Mouse (Mus musculus) frontal cortex, postnatal 14 days (tissue): ENCODE measurements around the gene Rpp14.
A peak's percentile ranks its signal among the peaks of the same experiment; 100 is the strongest.

Source experiments
- DNase-seq, 2 experiments: peaks; one replicate each; pipeline ENCODE4 v3.0.0; 2022; ENCODE audit warnings: low spot score in 2 of 2

Gene Rpp14

DNA sequence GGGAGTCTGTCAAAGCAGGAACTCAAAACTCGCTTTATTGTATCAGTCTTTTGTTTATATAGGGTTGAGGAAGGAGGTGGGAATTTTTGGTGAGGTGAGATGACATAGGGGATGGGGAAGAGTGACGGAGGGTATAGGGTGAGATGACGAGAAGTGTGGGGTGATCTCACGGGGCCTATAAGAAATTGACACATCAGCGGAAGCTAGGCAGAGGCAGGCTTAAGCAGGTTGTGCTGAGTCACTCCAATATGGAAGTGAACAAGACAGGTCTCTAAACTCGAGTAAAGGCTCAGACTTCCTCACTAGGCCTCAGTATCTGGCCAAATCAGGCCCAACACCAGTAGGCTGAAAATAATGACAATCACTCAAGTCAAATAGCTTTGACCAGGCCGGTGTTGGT lies 20.2 kb upstream of the Rpp14 start:
- DNase-seq: no peak

DNA sequence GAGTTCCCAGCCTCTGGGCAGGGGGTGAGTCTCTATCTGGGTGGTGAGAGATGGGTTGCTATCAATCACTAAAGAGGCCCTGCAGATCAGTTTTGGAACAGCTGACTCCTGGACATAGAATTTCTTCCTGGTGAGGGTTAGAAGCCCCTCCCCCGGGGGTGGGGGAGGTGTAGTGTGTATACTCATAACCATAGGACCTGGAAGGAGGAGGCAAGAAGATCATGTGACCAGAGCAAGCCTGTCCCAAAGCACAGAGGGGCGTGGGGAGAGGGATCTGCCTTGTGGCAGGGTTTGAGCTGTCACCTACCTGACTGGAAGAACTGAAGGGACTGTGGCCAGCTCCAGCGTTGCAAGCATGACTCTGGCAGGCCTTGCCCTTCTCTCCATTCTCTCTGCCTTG lies 18.1 kb upstream of the Rpp14 start:
- no peak for DNase-seq

DNA sequence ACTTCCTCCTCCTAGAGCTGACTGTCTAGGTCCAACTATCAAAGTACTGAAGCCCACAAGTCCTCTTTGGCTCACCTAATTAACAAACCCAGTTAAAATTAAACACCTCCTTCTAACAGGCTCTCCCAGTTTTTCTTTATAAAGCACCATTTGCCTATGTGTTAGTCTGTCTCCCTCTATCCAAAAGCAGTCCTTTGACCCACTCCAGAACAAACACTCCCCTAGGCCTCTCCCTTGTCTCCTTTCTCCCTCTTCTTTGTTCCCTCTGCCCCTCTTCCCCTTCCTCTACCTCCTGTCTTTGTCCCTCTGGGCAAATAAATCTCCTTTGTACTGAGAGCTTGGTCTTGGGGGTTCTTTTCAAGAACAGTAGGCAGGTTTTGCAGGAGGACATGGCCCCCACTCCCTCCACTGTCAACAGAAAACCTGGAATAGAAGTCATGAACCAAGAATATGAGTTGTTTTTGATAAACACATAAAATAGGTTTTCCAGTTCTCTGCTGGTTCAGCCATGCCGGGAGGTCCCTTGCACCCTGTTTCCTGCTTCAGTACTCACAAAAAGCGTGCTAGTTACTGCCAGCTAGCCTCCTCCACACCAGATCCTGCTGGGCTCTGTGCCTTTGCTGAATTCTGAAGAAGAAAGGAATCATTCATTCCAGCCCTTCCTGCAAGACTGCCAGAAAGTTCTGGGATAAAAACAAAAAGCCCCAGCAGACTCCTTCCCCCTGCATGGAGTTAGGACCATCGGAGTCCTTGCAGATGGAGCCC lies 17.4 kb upstream of the Rpp14 start:
- peak in 1 of 2 experiments; percentile 29 for DNase-seq

DNA sequence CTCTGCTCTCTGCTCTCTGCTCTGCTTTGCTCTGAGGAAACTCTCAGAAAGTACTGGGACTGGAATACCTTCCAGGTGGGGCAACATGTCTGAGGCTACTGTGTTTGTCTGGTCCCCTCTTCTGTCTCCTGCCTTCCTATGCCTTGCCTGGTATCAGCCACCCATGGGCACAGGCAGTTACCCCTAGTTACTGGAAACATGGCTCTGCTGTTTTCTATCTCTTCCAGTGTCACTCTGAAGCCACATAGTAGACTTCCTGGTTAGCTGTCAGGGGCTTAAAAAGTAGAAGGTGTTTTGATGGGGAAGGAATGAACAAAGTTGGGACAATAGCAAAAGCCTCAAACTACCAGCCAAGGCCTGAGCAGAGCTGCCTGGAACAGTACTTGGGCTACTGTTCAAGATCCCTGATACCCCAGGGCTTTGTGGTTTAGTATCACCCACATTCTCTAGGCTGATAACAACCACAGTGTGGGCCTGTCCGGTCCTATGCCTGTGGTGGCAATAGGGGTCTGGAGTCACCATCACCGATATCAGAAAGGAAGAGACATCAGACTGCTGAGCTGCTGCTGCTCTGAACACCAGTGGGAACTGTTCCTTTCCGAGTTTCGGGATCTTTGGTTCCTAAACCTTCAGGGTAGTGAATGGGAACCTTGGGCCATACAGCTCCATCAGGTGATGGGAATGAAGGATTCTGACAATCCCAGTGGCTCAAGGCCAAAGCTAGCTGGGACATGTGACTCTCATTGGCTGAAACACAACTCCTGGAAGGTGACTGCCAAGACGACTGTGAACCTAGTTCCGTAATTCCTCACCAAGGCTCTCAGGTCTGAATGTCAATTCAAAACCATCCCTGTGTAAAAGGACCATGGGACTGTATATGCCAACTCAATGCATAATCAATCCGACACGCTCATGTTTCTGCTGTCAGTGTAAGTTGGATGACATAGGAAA lies 16.1 kb upstream of the Rpp14 start:
- DNase-seq: no peak

DNA sequence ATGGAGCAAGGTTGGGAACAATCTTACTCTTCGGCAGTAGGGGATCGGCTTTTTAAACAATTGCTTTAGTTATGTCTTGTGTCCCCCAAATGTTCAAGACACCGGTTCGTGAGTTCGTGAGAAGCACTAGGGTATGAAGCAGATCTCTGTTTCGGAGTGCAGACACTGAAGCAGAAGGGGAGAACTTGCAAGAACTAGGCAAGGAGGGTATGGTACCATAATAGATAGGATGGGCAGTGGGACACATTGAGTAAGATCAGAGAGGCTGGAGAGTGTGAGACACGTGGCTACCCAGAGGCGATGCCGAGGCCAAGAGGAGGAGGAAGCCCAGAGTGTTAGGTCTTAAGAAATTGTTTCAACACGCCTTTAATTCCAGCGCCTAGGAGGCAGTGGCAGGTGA lies 551 bp downstream of the Rpp14 start:
- DNase-seq: no peak

DNA sequence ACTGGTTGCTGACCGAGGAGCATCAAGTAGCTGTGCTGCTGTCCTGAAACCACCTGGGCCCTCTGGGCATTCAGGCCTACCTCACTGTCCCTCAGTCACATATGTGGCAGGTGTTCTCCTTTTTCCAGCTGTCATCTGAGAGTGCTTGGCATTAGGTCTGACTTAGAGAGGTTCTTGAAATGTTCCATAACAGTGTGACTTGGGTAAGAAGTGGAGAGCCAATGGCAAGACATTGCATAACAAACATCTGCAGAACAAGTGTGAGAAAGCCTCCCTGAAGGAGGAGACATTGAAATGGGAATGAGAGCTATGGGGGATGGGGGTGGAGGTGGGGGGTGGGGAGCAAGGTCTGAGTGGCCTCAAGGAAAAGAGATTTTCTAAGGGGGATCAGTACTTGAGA lies 2.8 kb downstream of the Rpp14 start:
- DNase-seq: no peak

DNA sequence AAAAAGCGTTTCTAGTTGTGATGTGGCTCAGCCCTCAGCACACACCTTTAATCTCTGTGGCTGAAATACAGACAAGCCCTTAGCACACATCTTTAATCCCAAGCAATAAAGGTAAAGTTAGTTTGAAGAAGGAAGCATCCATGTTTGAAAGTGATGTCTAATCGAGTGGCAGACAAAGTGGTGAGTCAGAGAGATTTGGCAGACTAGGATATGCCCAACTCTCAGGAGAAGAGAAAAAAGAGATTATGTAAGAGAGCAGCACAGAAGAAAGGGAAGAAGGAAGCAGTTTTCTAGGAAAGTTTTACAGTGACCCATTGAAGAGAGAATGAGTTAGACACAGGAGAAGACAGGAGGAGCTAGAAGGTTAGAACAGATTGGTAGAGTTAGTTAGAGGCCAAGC lies 8.8 kb downstream of the Rpp14 start:
- no peak for DNase-seq

DNA sequence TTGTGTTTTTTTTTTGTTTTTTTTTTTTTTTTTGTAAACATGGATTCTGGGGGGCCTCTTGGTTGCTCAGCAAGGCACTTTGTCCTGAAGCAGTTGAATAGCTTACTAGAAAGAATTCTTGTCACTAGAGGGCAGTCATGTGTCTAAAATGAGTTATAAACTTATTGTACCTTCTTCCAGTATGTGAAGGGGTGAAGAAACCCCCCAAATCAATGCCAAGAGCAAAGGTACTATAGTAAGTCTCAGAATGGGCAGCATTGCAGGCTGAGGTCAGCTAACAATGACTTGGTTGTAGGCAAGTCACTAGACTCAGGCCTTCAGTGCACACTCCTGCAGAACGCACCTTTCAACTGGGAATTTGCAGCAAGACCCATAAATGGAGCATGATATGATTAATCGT lies 12.4 kb downstream of the Rpp14 start:
- DNase-seq: no peak

DNA sequence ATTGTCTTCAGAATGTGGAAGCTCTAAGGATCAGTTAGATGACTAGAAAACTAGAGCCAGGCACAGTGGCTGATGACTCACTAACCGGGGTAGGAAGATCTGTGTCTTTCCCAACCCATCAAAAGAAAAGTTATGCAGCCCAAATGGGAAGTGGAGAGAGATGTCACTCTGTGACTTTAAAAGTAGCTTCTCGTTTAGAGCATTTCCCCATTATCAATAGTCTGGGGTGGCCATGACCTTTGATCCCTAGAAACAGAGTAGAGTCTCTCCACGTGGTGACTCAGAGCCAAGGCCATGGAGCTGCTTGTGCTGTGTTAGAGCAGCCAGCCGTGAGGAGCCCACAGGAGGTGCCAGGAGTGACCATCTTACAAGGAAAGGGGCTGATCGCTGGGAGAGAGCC lies 13.3 kb downstream of the Rpp14 start:
- no peak for DNase-seq

DNA sequence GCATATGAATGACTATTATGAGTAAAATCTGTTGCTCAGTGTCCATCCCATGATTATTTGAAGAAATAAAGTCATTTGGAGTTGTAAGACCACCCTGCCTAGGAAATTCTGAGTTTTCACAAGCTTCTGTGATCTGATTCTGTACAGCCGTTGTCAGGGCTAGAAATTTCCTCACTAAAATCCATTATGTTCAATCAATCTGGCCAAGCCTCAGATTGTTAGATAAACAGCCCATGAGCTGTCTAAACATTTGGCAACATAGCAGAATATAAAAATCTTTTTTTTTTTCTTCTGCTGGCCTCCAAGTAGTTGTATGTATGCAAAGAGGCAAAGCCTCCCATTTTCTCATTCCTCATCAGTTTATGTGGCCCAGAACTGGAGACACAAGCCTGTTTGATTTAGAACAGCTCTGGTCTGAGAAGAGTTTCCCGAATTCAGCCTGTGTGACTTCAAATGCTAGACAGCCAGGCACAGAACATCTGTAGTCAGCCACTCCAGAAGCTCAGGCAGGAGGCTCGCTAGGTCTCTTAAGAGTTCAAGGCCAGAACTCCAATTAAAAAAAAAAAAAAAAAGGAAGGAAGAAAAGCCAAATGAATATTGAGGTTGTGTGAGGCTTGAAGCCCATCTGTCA lies 14.9 kb downstream of the Rpp14 start:
- no peak for DNase-seq

DNA sequence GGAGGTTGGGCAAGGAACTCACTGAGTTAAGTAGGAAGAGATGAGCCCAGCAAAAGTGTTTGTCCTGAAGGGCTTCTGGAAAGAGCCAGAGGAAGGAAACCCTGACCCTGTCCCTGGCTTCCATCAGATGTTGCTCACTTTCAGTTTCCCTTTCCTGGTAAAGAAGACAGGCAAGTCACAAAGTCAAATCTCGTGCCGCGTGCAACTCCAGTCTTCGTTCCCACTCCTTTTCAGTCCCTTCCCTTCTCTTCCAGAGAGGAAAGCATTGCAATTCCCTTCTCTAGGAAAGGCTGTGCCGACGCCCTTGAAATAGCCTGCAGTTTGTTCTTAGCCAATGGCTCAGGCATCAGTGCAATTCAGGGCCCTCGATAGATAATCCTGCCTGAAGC lies 15.4 kb downstream of the Rpp14 start:
- no peak for DNase-seq

DNA sequence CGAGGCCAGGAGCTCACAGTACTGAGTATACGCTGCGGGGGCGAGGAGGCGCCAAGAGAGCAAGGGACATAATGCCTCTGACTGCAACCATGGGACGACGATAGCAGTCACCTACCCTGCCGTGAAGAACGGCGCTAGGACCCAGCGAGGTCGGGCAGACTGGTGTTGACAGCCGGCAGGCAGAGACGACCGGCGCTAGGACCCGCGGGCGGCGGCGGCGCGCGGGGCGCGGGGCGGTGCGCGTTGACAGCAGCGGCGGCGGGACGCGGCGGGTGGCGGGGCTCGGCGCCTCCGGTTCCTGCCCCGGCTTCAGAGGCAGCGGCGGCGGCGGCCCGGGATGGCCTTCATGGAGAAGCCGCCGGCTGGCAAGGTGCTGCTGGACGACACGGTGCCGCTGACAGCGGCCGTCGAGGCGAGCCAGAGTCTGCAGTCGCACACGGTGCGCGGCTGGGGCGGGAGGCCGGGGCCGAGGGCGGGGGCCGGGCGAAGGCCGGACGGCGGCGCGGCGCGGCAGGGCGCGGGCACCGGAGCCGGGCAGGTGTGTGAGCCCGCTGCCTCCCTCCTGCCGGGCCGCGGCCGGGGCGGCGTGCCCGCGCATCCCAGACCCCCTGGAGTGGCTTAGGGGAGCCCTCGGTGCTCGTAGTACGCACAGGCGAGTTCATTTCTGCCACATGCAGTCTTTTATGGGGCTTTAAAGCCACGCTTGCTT lies 18.0 kb downstream of the Rpp14 start, which contains the start of gene Pxk:
Pxk (plus strand) TSS at position 234 of the 709 bp plus-strand sequence.
- peak; percentile 73 to 84 for DNase-seq

DNA sequence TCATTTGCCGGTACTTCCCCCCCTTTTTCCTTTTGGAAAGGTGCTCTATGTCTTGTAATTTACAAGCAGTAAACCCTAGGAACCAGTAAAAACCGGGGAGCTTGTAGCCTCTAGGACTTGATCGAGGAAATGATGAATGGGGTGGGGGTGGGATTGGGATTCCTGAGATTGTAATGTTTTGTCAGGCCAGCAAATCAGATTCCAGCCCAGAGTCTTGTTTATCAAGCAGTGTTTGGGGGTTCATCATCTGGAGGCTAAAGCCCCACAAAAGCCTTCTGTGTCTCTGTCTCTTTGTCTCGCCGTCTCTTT lies 18.5 kb downstream of the Rpp14 start:
- no peak for DNase-seq

DNA sequence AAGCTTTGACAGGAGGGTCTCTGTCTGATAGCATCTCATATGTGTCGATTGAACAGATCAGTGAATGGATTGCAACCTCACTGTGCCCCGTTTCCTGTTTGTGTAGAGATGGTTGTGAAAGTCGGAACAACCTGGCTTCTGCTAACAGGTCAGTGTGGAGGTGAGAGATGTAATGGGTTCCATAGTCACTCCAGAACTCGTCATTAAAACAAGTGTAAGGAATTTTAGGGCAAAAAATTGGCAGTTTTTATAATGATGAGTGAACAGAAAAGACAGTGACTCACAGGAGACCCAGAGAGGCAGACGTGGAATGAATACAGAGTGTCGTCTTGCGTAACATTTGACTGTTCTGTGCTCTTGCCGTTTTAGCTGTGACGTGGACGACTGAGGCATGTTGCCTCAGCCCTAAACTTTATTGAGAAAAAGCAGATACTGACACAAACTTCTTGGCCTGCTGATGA lies 19.4 kb downstream of the Rpp14 start:
- no peak for DNase-seq

DNA sequence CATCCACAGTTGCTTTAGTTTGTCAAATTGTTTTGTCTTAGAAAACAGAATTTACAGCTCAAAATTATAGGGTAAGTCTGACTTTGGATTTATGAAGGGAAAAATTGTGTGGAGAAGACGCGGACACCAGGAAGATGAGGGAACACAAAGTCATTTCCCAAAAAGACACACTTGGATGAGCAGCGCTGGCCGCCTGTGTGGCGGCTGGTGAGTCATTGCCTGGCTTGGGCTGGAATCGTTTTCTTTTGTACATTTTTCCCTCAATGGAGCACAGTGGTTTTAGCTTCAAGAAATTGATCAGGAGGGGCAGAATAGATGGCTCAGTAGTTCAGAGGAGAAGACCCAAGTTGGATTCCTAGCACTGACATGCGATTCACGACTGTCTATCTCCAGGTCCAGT lies 21.7 kb downstream of the Rpp14 start:
- no peak for DNase-seq

DNA sequence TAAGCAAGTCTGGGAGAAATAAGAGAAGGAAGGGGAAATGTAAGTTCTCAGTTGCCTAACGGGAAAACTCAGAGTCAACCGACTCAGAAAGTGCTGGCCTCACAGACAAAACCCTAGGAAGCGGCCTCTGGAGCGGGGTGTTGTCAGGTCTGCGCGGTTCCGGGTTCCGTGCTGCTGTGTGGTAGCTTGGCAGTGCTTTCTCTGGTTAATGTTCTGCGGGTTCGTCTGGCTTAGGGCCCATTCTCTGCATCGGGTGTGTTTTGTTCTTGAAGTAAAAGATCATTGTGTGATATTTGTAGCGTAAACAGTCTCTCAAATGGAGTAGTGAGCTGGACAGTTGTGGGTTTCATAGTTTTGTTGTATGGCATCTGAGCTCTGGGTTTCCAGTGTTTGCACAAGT lies 22.5 kb downstream of the Rpp14 start:
- DNase-seq: no peak

DNA sequence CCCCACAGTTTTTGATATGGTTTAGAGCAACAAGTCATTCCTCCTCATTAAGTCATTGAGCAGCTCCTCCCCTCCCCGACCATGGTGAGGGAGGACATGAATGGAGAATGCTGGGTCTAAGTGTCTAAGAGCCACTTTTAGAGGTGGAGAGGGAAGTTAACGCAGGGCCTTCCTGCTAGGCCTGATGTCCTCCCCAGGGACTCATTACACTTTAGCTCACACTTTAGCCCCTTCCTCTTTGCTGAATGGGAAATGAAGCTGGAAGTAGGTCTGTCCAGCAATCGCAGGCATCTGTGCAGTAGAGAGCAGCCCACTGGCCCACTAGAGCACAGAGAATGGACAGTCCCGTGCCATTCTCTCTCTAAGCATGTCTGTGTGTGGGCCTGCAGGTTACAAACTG lies 27.9 kb downstream of the Rpp14 start:
- DNase-seq: no peak

DNA sequence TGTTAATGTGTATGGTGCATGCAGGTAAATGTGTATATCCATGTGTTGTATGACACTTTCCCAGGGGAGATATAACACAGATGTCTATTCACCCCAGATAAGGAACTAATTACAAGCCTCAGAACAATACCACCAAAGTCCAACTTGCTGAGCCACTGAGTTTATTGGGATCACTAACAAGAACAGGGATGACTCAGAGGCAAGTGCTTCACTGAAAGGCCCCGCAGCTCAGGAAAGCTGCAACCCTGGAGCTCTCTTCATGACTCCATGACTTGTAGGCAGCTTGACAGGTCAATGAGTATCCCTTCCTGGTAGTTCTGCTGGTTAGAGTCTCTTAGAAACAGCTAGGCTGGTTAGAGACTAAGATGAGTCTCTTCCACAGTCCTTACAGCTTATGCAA lies 28.8 kb downstream of the Rpp14 start:
- DNase-seq: no peak

DNA sequence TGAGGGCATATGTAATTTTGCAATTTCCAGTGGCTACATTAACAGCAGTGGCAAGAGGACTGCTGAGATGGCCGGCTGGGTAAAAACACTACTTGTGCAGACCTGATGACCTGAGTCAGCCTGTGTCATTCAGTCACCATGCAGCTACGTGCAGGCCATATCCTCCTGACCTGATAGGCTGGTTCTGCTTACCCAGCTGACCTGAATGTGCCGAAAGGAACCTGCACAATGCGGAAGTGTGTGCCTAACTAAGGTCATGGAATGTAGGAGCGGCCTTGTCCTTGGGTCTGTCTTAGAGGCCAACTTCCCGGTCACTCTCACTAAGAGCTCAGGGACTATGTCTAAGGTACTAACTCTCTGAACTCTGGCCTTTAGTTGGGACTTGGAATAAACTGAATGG lies 31.4 kb downstream of the Rpp14 start:
- DNase-seq: no peak

DNA sequence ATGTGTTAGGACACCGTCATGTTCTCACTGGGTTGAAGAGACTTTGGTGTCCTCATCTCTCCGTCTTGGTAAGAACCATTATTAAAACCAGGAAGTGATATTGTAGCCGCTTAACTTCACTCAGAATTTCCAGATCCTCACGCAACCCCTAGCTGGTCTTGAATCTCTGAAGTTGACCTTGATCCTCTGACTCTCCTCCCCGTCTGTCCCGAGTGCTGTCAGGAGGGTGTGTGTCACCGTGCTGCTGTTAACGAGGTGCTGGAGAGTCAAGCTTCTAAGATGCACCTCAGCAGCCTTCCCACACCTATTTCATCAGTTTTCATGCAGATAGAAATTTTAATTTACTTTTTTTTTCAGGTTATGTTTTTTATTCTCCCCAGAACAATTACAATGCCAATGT lies 31.9 kb downstream of the Rpp14 start:
- DNase-seq: no peak

DNA sequence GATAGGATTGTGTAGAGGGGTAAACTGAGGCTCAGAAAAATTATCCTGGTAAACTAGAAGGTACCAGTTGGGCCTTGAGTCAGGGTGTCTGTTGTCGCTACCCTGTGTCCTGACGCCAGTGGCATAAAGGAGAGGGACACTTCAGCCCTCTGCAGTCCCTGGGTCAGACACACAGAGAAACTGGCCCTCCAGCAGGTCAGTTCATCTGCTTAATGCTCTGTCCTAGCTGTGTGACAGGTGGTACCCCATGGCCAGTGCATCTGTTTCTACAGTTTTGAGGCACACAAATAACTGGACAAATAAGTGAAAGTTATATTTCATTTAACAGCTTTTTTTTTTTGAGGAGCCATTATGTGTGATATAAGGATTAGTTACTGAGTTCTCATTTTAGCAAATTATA lies 33.4 kb downstream of the Rpp14 start:
- no peak for DNase-seq

DNA sequence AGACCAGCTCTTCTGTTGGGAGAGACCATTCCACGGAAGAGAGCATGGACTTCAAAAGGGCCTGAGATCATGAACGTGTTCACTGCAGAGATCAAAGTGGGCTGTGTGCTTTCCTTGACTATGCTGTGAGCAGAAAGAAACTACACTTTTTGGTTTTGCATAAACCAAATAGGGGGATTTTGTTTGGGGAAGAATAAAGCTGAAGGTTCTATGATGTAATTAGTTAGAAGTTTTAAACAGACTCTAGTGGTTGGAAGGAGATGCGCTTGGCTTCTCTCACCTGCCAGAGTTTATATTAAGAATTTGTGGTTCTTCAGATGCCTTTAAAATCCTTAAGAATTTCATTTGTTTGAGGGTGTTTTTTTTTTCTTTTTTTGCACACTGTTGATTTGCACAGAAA lies 34.1 kb downstream of the Rpp14 start:
- no peak for DNase-seq
